In genomic region chr13:24421987-24422386, GRCm38 (mm10) we compare ENCODE assay signal across 15 mouse cellular contexts.
"Had no signal": no experiment of that assay in that cellular context is flagged by ENCODE, and none has a peak within 500 bp of the region (broad histone marks: within the 10 kb centered on the region; RNA-seq: fewer than 3 reads in every experiment).

No protein-coding gene starts in this region.

- H3K9me3 ChIP-seq: intestine, embryonic 15.5 days; kidney, embryonic 15.5 days; limb, embryonic 12.5 days; lung, embryonic 15.5 days; midbrain, embryonic 10.5 days; stomach, embryonic 15.5 days had no signal

- H3K27me3 ChIP-seq: intestine, embryonic 15.5 days; kidney, embryonic 15.5 days; lung, embryonic 15.5 days; stomach, embryonic 15.5 days had no signal

- H3K27ac ChIP-seq: intestine, embryonic 15.5 days; kidney, embryonic 15.5 days; limb, embryonic 12.5 days; lung, embryonic 15.5 days; midbrain, embryonic 10.5 days; stomach, embryonic 15.5 days had no signal

- H3K9ac ChIP-seq: intestine, embryonic 15.5 days; kidney, embryonic 15.5 days; limb, embryonic 12.5 days; lung, embryonic 15.5 days; stomach, embryonic 15.5 days had no signal

- H3K4me3 ChIP-seq: intestine, embryonic 15.5 days; kidney, embryonic 15.5 days; limb, embryonic 12.5 days; lung, embryonic 15.5 days; midbrain, embryonic 10.5 days; myocyte; stomach, embryonic 15.5 days had no signal

- H3K4me1 ChIP-seq: kidney, embryonic 15.5 days; limb, embryonic 12.5 days; lung, embryonic 15.5 days; stomach, embryonic 15.5 days had no signal

- H3K36me3 ChIP-seq: intestine, embryonic 15.5 days; kidney, embryonic 15.5 days; limb, embryonic 12.5 days; lung, embryonic 15.5 days; midbrain, embryonic 10.5 days; stomach, embryonic 15.5 days had no signal

- ATAC-seq: intestine, embryonic 15.5 days had no signal

- DNase-seq: kidney, adult 2 months; kidney, postnatal 25 days; lung, postnatal 14 days; midbrain, embryonic 14.5 days; right cerebral cortex, postnatal 4 days; spleen, adult 18-20 months; thymus, adult 2 months; thymus, postnatal 25 days had no signal

- H3K4me2 ChIP-seq: intestine, embryonic 15.5 days; kidney, embryonic 15.5 days; limb, embryonic 12.5 days; lung, embryonic 15.5 days; stomach, embryonic 15.5 days had no signal
